Mouse (Mus musculus) liver (tissue): ENCODE results near the gene Gm4567.
"Not testable (repeated sequence)": the region's sequence is repeated elsewhere in the genome, so short reads cannot be mapped to it uniquely, and the experiment has no call there.

Experiments
- DNase-seq: peaks from one replicate; pipeline ENCODE4 v3.0.0-alpha.2; 2020; ENCODE audit warnings: mixed read lengths

Gm4567 gene

GRCm38 (mm10) chr7:22719610-22720009, at the start of gene Gm4567:
TSS of gene Gm4567 (minus strand) at chr7:22719710.
- DNase-seq: not testable (repeated sequence)

- not testable (repeated sequence) for DNase-seq
These were observed 41.9 kb upstream of the Gm4567 start, which contains the start of gene Vmn1r157 for GRCm38 (mm10) chr7:22761397-22761796. TSS of gene Vmn1r157 (plus strand) at chr7:22761697.

- not testable (repeated sequence) for DNase-seq
These were observed 27.3 kb downstream of the Gm4567 start, which contains the start of gene Gm8693 for GRCm38 (mm10) chr7:22692217-22692616. TSS of gene Gm8693 (minus strand) at chr7:22692317.
